Mouse (Mus musculus): ENCODE results near the gene Cd70. TPM values are rescaled to one million over a fixed set of nuclear protein-coding genes. Genes with fewer than 3 reads are reported as not detected.

The Cd70 gene
- polyA plus RNA-seq, 1 experiment from 2014 or later = not detected

- H3K27ac ChIP-seq (replicated peaks) = no peak overlapping the region
Measured at GRCm38 (mm10) chr17:57108666-57109171, 40.9 kb downstream of the Cd70 start.

DNA sequence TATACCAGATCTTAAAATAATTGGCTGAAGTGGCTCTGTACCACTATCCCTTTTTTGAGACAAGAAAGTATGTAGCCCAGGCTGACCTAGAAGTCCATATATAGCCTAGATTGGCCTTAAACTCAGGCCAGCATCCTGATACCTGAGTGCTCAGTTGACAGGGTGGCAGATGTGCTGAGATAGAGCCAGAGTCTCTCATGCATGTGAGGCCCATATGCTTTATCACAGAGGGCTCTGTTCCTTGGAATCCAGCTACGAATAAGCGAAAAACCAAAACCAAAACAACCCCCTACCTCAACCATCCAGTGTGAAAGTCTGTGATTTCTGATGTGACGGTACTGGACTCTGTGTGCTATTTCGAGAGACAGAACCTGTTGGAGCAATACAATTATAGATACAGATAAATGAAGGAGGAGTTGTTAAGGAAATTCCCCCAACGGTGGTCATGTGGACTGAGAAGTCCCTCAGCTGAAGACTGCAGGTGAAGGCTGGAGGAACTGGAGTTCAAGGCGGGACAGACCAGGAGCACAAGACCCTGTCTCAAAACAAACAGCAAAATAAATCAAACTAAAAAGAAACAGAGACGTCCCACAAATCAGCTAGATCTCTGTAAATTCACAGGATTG is 41.4 kb downstream of the Cd70 start:
- Histone ChIP-seq H3K4me3 (no peak overlapping the region), H3K27me3 (replicated peaks) (0 out of 2 replicates have a peak, but pooled peaks cover 10% of the 10 kb centered on the region), H3K36me3 (no peaks in the 10 kb centered on the region), H3K4me1 (peaks cover 24% of the 10 kb centered on the region), H3K9ac (no peak overlapping the region), H3K4me2 (no peak overlapping the region), H3K27ac (replicated peaks) (no peak overlapping the region), H3K9me3 (no peaks in the 10 kb centered on the region)
- no peak for ATAC-seq (ENCODE audit: extremely low read depth, insufficient number of reproducible peaks, low FRiP score, low TSS enrichment)
- WGBS = 69% methylated on average over 7 of the region's 7 CpGs

More at GRCm38 (mm10) chr17:57108666-57109171, 40.9 kb downstream of the Cd70 start:
- 27% methylated on average over 5 of the region's 5 CpGs for WGBS
- H3K4me3 ChIP-seq = no peak overlapping the region
- H3K9ac ChIP-seq = no peak overlapping the region
- 0 out of 2 replicates have a peak, but pooled peaks cover 10% of the 10 kb centered on the region for H3K27me3 ChIP-seq (replicated peaks)
- peaks cover 24% of the 10 kb centered on the region for H3K4me1 ChIP-seq
- ATAC-seq (ENCODE audit: extremely low read depth, insufficient number of reproducible peaks, low FRiP score, low TSS enrichment) = no peak
- H3K4me2 ChIP-seq = no peak overlapping the region
- H3K9me3 ChIP-seq = no peaks in the 10 kb centered on the region
- H3K36me3 ChIP-seq = no peaks in the 10 kb centered on the region

DNA sequence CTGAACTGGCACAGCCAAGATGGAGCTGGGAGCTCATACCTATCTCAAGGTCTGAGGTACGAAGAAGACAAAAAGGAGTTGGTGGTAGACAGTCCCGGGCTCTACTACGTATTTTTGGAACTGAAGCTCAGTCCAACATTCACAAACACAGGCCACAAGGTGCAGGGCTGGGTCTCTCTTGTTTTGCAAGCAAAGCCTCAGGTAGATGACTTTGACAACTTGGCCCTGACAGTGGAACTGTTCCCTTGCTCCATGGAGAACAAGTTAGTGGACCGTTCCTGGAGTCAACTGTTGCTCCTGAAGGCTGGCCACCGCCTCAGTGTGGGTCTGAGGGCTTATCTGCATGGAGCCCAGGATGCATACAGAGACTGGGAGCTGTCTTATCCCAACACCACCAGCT is 42.5 kb downstream of the Cd70 start:
- no peak for ATAC-seq (ENCODE audit: extremely low read depth, insufficient number of reproducible peaks, low FRiP score, low TSS enrichment)
- Histone ChIP-seq H3K27me3 (replicated peaks) (0 out of 2 replicates have a peak, but pooled peaks cover 10% of the 10 kb centered on the region), H3K4me2 (no peak overlapping the region), H3K4me3 (no peak overlapping the region), H3K9ac (no peak overlapping the region), H3K36me3 (no peaks in the 10 kb centered on the region), H3K4me1 (peaks cover 24% of the 10 kb centered on the region), H3K9me3 (no peaks in the 10 kb centered on the region), H3K27ac (replicated peaks) (no peak overlapping the region)
- 71% methylated on average over 5 of the region's 5 CpGs for WGBS

GRCm38 (mm10) chr17:57106035-57106368 is 43.6 kb downstream of the Cd70 start:
- whole genome bisulfite sequencing = 17% methylated on average over 9 of the region's 9 CpGs
- Histone ChIP-seq H3K4me2 (peak overlapping the region; percentile 90), H3K4me3 (peak overlapping the region; percentile 67), H3K27me3 (replicated peaks) (0 out of 2 replicates have a peak, but pooled peaks cover 10% of the 10 kb centered on the region), H3K9me3 (no peaks in the 10 kb centered on the region), H3K4me1 (peaks cover 24% of the 10 kb centered on the region), H3K9ac (peak overlapping the region; percentile 84), H3K36me3 (no peaks in the 10 kb centered on the region), H3K27ac (replicated peaks) (no peak overlapping the region)
- ATAC-seq (ENCODE audit: extremely low read depth, insufficient number of reproducible peaks, low FRiP score, low TSS enrichment) = no peak

- Histone ChIP-seq H3K4me2 (peak within 1 kb of the TSS; percentile 90), H3K9me3 (no peaks in the 10 kb centered on the region), H3K27ac (replicated peaks) (no peak within 1 kb of the TSS; the same call in 1 of the 2 replicates), H3K4me3 (peak within 1 kb of the TSS; percentile 67), H3K9ac (peak within 1 kb of the TSS; percentile 84), H3K4me1 (peaks cover 24% of the 10 kb centered on the region), H3K36me3 (no peaks in the 10 kb centered on the region), H3K27me3 (replicated peaks) (0 out of 2 replicates have a peak, but pooled peaks cover 10% of the 10 kb centered on the region)
- ATAC-seq (ENCODE audit: extremely low read depth, insufficient number of reproducible peaks, low FRiP score, low TSS enrichment) = no peak; the same call in 1 of the 2 replicates
- under 1% methylated on average over 57 of the region's 61 CpGs for WGBS
Measured at GRCm38 (mm10) chr17:57105181-57106034, 44.2 kb downstream of the Cd70 start, which contains the start of gene Tnfsf9. TSS of gene Tnfsf9 (plus strand) at chr17:57105325.

DNA sequence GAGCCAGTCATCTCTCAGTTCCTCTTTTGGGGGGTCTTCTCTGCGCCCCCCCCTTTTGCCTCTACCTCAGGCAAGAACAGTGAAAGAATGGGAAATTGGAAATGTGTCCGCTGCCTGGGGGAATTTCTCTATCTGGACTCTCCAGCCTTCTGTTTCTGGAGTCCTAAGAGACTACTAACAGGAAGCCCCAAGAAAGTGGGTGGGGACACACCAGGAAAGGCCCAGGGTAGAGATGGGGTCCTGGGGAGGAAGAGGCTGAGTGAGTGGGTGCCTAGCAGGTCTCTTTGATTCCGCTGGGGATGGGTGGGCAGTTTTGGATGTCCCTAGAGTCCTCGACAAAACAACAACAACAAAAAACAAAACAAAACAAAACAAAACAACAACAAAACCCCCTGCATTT is 45.1 kb downstream of the Cd70 start:
- no peaks in the 10 kb centered on the region for H3K9me3 ChIP-seq
- peak overlapping the region; percentile 90 for H3K4me2 ChIP-seq
- no peak for ATAC-seq (ENCODE audit: extremely low read depth, insufficient number of reproducible peaks, low FRiP score, low TSS enrichment)
- peaks cover 26% of the 10 kb centered on the region for H3K4me1 ChIP-seq
- 46% methylated on average over 4 of the region's 4 CpGs for WGBS
- 0 out of 2 replicates have a peak, but pooled peaks cover 10% of the 10 kb centered on the region for H3K27me3 ChIP-seq (replicated peaks)
- no peaks in the 10 kb centered on the region for H3K36me3 ChIP-seq
- peak overlapping the region; percentile 67 for H3K4me3 ChIP-seq
- peak overlapping the region; percentile 84 for H3K9ac ChIP-seq
- no peak overlapping the region for H3K27ac ChIP-seq (replicated peaks)

- H3K9ac ChIP-seq = no peak overlapping the region
- H3K9me3 ChIP-seq = no peaks in the 10 kb centered on the region
- ATAC-seq (ENCODE audit: extremely low read depth, insufficient number of reproducible peaks, low FRiP score, low TSS enrichment) = no peak
- H3K36me3 ChIP-seq = no peaks in the 10 kb centered on the region
- peaks cover 25% of the 10 kb centered on the region for H3K4me1 ChIP-seq
- WGBS = 78% methylated on average over 2 of the region's 2 CpGs
- H3K4me2 ChIP-seq = no peak overlapping the region
- H3K4me3 ChIP-seq = no peak overlapping the region
- H3K27ac ChIP-seq (replicated peaks) = no peak overlapping the region
- H3K27me3 ChIP-seq (replicated peaks) = 0 out of 2 replicates have a peak, but pooled peaks cover 10% of the 10 kb centered on the region
Measured at GRCm38 (mm10) chr17:57102276-57102675, 47.3 kb downstream of the Cd70 start.

GRCm38 (mm10) chr17:57099629-57100325 is 49.8 kb downstream of the Cd70 start:
- peak overlapping the region; percentile 5; the same call in 1 of the 2 replicates for H3K4me2 ChIP-seq
- no peak overlapping the region; the same call in 1 of the 2 replicates for H3K9ac ChIP-seq
- H3K9me3 ChIP-seq = no peaks in the 10 kb centered on the region
- no peak overlapping the region for H3K27ac ChIP-seq (replicated peaks)
- 5% methylated on average over 10 of the region's 10 CpGs for WGBS
- peaks cover 8% of the 10 kb centered on the region for H3K27me3 ChIP-seq (replicated peaks)
- no peak for ATAC-seq (ENCODE audit: extremely low read depth, insufficient number of reproducible peaks, low FRiP score, low TSS enrichment)
- H3K4me3 ChIP-seq = no peak overlapping the region
- no peaks in the 10 kb centered on the region for H3K36me3 ChIP-seq
- H3K4me1 ChIP-seq = peaks cover 13% of the 10 kb centered on the region

GRCm38 (mm10) chr17:57098321-57098720 is 51.3 kb downstream of the Cd70 start:
- no peak overlapping the region for H3K4me2 ChIP-seq
- no peaks in the 10 kb centered on the region; the same call in 1 of the 2 replicates for H3K9me3 ChIP-seq
- WGBS = 71% methylated on average over 5 of the region's 5 CpGs

DNA sequence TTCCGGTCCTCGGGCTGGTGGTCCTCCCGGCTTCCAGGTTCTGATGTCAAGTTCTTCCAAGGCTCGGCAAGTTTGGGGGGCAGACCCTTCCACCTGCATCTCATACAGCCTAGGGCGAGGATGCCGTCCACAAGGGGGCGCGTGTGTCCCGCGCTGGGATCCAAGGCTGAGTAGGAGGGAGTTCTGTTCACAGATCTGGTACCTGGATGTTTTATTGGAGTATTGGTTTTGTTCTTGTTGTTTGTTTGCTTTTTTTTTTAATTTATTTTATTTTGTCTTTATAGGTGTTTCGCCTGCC is 53.0 kb downstream of the Cd70 start:
- Histone ChIP-seq H3K36me3 (no peaks in the 10 kb centered on the region), H3K27ac (replicated peaks) (no peak overlapping the region), H3K4me3 (peak overlapping the region; percentile 21), H3K9me3 (no peaks in the 10 kb centered on the region; the same call in 1 of the 2 replicates), H3K27me3 (replicated peaks) (peaks cover 10% of the 10 kb centered on the region), H3K4me1 (peaks cover 7% of the 10 kb centered on the region; the same call in 1 of the 2 replicates), H3K4me2 (peak overlapping the region; percentile 58), H3K9ac (no peak overlapping the region)
- WGBS = under 1% methylated on average over 11 of the region's 11 CpGs
- ATAC-seq (ENCODE audit: extremely low read depth, insufficient number of reproducible peaks, low FRiP score, low TSS enrichment) = no peak

More at GRCm38 (mm10) chr17:57098321-57098720, 51.3 kb downstream of the Cd70 start:
- no peak overlapping the region for H3K27ac ChIP-seq (replicated peaks)
- H3K9ac ChIP-seq = no peak overlapping the region
- peaks cover 7% of the 10 kb centered on the region; the same call in 1 of the 2 replicates for H3K4me1 ChIP-seq
- no peak for ATAC-seq (ENCODE audit: extremely low read depth, insufficient number of reproducible peaks, low FRiP score, low TSS enrichment)
- H3K27me3 ChIP-seq (replicated peaks) = peaks cover 10% of the 10 kb centered on the region
- no peaks in the 10 kb centered on the region for H3K36me3 ChIP-seq
- no peak overlapping the region for H3K4me3 ChIP-seq

Measured in heart, embryonic 13.5 days (tissue).